Mouse (Mus musculus): ENCODE measurements around the gene Epha7. TPM values are rescaled to one million over a fixed set of nuclear protein-coding genes. Genes with fewer than 3 reads are reported as not detected.

Gene Epha7
- polyA plus RNA-seq, 1 experiment, result not detected

GRCm38 (mm10) chr4:28935567-28935966 lies 122.6 kb downstream of the Epha7 start:
- no peak for TF ChIP-seq GATA1 (IDR thresholded peaks at IDR 0.05; ENCODE audit: low read length)

GRCm38 (mm10) chr4:28940710-28941109 lies 127.8 kb downstream of the Epha7 start:
- TF ChIP-seq GATA1 (IDR thresholded peaks at IDR 0.05; ENCODE audit: low read length), result no peak

- no peak for TF ChIP-seq GATA1 (IDR thresholded peaks at IDR 0.05; ENCODE audit: low read length)
Observed at GRCm38 (mm10) chr4:28944237-28944636, 131.3 kb downstream of the Epha7 start.

GRCm38 (mm10) chr4:28960889-28961560 lies 148.1 kb downstream of the Epha7 start:
- TF ChIP-seq GATA1 (IDR thresholded peaks at IDR 0.05; ENCODE audit: low read length), result no peak

- TF ChIP-seq GATA1 (IDR thresholded peaks at IDR 0.05; ENCODE audit: low read length), result no peak
Observed at GRCm38 (mm10) chr4:28967584-28968315, 154.8 kb downstream of the Epha7 start.

GRCm38 (mm10) chr4:28998462-28999286 lies 185.7 kb downstream of the Epha7 start:
- no peak for TF ChIP-seq GATA1 (IDR thresholded peaks at IDR 0.05; ENCODE audit: low read length)

- no peak for TF ChIP-seq GATA1 (IDR thresholded peaks at IDR 0.05; ENCODE audit: low read length)
Observed at GRCm38 (mm10) chr4:28999287-28999595, 186.3 kb downstream of the Epha7 start.

- TF ChIP-seq GATA1 (IDR thresholded peaks at IDR 0.05; ENCODE audit: low read length), result no peak
Observed at GRCm38 (mm10) chr4:29010333-29010732, 197.4 kb downstream of the Epha7 start.
